Mouse (Mus musculus): ENCODE measurements at regions not wholly inside any gene's neighbourhood (a gene's known extent, or its start where the extent isn't known, plus 50 kb on each side); places are given as distances from the start of the nearest gene placed in this dataset.

GRCm38 (mm10) chr4:22997198-22997985, 509.2 kb upstream of the Pou3f2 start:
- Histone ChIP-seq H3K9me3 (ENCODE audit: low read depth, low read length) (no peaks in the 10 kb centered on the region), H3K9ac (no peak overlapping the region), H3K4me1 (ENCODE audit: insufficient read depth) (no peaks in the 10 kb centered on the region), H3K27me3 (ENCODE audit: insufficient read depth, low read length) (no peaks in the 10 kb centered on the region), H3K27ac (ENCODE audit: low read depth) (no peak overlapping the region), H3K4me2 (no peak overlapping the region), H3K36me3 (ENCODE audit: insufficient read depth) (no peaks in the 10 kb centered on the region), H3K4me3 (ENCODE audit: low read depth, low read length) (no peak overlapping the region)
- DNase-seq (no peak), ATAC-seq (ENCODE audit: insufficient read depth) (no peak)
- 41% methylated on average over 4 of the region's 4 CpGs for WGBS
- no peak for TF ChIP-seq CTCF (IDR thresholded peaks at IDR 0.05; ENCODE audit: low read depth)

GRCm38 (mm10) chr4:22986763-22987468, 498.8 kb upstream of the Pou3f2 start:
- H3K27me3 ChIP-seq (ENCODE audit: insufficient read depth, low read length) = no peaks in the 10 kb centered on the region
- ATAC-seq (ENCODE audit: insufficient read depth) = no peak

GRCm38 (mm10) chr4:22973585-22974116, 485.5 kb upstream of the Pou3f2 start:
- Histone ChIP-seq H3K36me3 (ENCODE audit: insufficient read depth) (no peaks in the 10 kb centered on the region), H3K4me3 (ENCODE audit: low read depth, low read length) (no peak overlapping the region), H3K4me1 (ENCODE audit: insufficient read depth) (no peaks in the 10 kb centered on the region), H3K9ac (no peak overlapping the region), H3K9me3 (ENCODE audit: low read depth, low read length) (no peaks in the 10 kb centered on the region), H3K4me2 (no peak overlapping the region), H3K27ac (ENCODE audit: low read depth) (no peak overlapping the region), H3K27me3 (ENCODE audit: insufficient read depth, low read length) (no peaks in the 10 kb centered on the region)
- no peak for ATAC-seq (ENCODE audit: insufficient read depth)
- no peak for DNase-seq
- 65% methylated on average over 4 of the region's 4 CpGs for WGBS
- no peak for TF ChIP-seq CTCF (IDR thresholded peaks at IDR 0.05; ENCODE audit: low read depth)

More at GRCm38 (mm10) chr4:22986763-22987468, 498.8 kb upstream of the Pou3f2 start:
- Histone ChIP-seq H3K4me2 (no peak overlapping the region), H3K9ac (no peak overlapping the region), H3K36me3 (ENCODE audit: insufficient read depth) (no peaks in the 10 kb centered on the region), H3K4me1 (ENCODE audit: insufficient read depth) (no peaks in the 10 kb centered on the region), H3K9me3 (ENCODE audit: low read depth, low read length) (no peaks in the 10 kb centered on the region), H3K27ac (ENCODE audit: low read depth) (no peak overlapping the region), H3K4me3 (ENCODE audit: low read depth, low read length) (no peak overlapping the region)
- no peak for TF ChIP-seq CTCF (IDR thresholded peaks at IDR 0.05; ENCODE audit: low read depth)
- WGBS = 47% methylated on average over 4 of the region's 4 CpGs
- no peak for DNase-seq

- WGBS = 53% methylated on average over 11 of the region's 11 CpGs
- no peak overlapping the region for H3K4me2 ChIP-seq
- DNase-seq (no peak), ATAC-seq (ENCODE audit: insufficient read depth) (no peak)
- H3K27ac ChIP-seq (ENCODE audit: low read depth) = no peak overlapping the region
- H3K9ac ChIP-seq = no peak overlapping the region
- TF ChIP-seq CTCF (IDR thresholded peaks at IDR 0.05; ENCODE audit: low read depth) = no peak
- no peak overlapping the region for H3K4me3 ChIP-seq (ENCODE audit: low read depth, low read length)
- H3K27me3 ChIP-seq (ENCODE audit: insufficient read depth, low read length) = no peaks in the 10 kb centered on the region
- no peaks in the 10 kb centered on the region for H3K36me3 ChIP-seq (ENCODE audit: insufficient read depth)
- H3K9me3 ChIP-seq (ENCODE audit: low read depth, low read length) = no peaks in the 10 kb centered on the region
- H3K4me1 ChIP-seq (ENCODE audit: insufficient read depth) = no peaks in the 10 kb centered on the region
Observed at GRCm38 (mm10) chr4:22972784-22973584, 484.8 kb upstream of the Pou3f2 start.

- no peaks in the 10 kb centered on the region for H3K27me3 ChIP-seq (ENCODE audit: insufficient read depth, low read length)
- ATAC-seq (ENCODE audit: insufficient read depth) (no peak), DNase-seq (no peak)
- H3K4me3 ChIP-seq (ENCODE audit: low read depth, low read length) = no peak overlapping the region
- no peaks in the 10 kb centered on the region for H3K4me1 ChIP-seq (ENCODE audit: insufficient read depth)
- H3K4me2 ChIP-seq = no peak overlapping the region
- H3K9ac ChIP-seq = no peak overlapping the region
- H3K36me3 ChIP-seq (ENCODE audit: insufficient read depth) = no peaks in the 10 kb centered on the region
- no peak overlapping the region for H3K27ac ChIP-seq (ENCODE audit: low read depth)
- 63% methylated on average over 2 of the region's 2 CpGs for WGBS
- no peak for TF ChIP-seq CTCF (IDR thresholded peaks at IDR 0.05; ENCODE audit: low read depth)
- no peaks in the 10 kb centered on the region for H3K9me3 ChIP-seq (ENCODE audit: low read depth, low read length)
Observed at GRCm38 (mm10) chr4:22971127-22971526, 483.0 kb upstream of the Pou3f2 start.

- Histone ChIP-seq H3K9me3 (ENCODE audit: low read depth, low read length) (no peaks in the 10 kb centered on the region), H3K9ac (no peak overlapping the region), H3K4me2 (no peak overlapping the region), H3K27ac (ENCODE audit: low read depth) (no peak overlapping the region), H3K4me1 (ENCODE audit: insufficient read depth) (no peaks in the 10 kb centered on the region), H3K4me3 (ENCODE audit: low read depth, low read length) (no peak overlapping the region), H3K27me3 (ENCODE audit: insufficient read depth, low read length) (no peaks in the 10 kb centered on the region), H3K36me3 (ENCODE audit: insufficient read depth) (no peaks in the 10 kb centered on the region)
- ATAC-seq (ENCODE audit: insufficient read depth) (no peak), DNase-seq (no peak)
- 9% methylated on average over 5 of the region's 5 CpGs for WGBS
- TF ChIP-seq CTCF (IDR thresholded peaks at IDR 0.05; ENCODE audit: low read depth) = no peak
Observed at GRCm38 (mm10) chr4:22970495-22970894, 482.3 kb upstream of the Pou3f2 start.

Measured in lung, embryonic 14.5 days (tissue).